Comparison of ENCODE assay signal across 22 mouse cellular contexts in genomic region chr1:60642761-60643160, GRCm38 (mm10).
A peak's percentile ranks its signal among the peaks of the same experiment; 100 is the strongest.
DNase-seq lines count a peak whose midpoint lies in the region; ATAC-seq and TF ChIP-seq lines count a peak whose summit lies in the region.
"Had no signal": no experiment of that assay in that cellular context is flagged by ENCODE, and none has a peak within 500 bp of the region (broad histone marks: within the 10 kb centered on the region; RNA-seq: fewer than 3 reads in every experiment).

No protein-coding gene starts in this region.

- H3K27ac ChIP-seq in intestine, embryonic 14.5 days (ENCODE audit: low read depth): no peak overlapping the region
- no peak overlapping the region for H3K27ac ChIP-seq in intestine, embryonic 16.5 days (ENCODE audit: low read length)
- no peak overlapping the region for H3K27ac ChIP-seq in thymus, adult 2 months (ENCODE audit: control insufficient read depth, insufficient read depth, low read length)
- H3K27ac ChIP-seq: forebrain, embryonic 10.5 days; forebrain, embryonic 13.5 days; heart, embryonic 10.5 days; hindbrain, embryonic 14.5 days; hindbrain, postnatal 0 days had no signal

- no peak overlapping the region for H3K4me2 ChIP-seq in intestine, embryonic 14.5 days (ENCODE audit: low read length)
- no peak overlapping the region for H3K4me2 ChIP-seq in intestine, embryonic 16.5 days (ENCODE audit: low read depth, low read length)
- H3K4me2 ChIP-seq: forebrain, embryonic 13.5 days; hindbrain, embryonic 14.5 days had no signal

- H3K9me3 ChIP-seq in intestine, embryonic 14.5 days (ENCODE audit: control insufficient read depth, low read length): no peaks in the 10 kb centered on the region
- H3K9me3 ChIP-seq in intestine, embryonic 16.5 days (ENCODE audit: control insufficient read depth, low read length): no peaks in the 10 kb centered on the region
- H3K9me3 ChIP-seq: forebrain, embryonic 10.5 days; forebrain, embryonic 13.5 days; heart, embryonic 10.5 days had no signal

- H3K27me3 ChIP-seq in intestine, embryonic 14.5 days (replicated peaks; ENCODE audit: control insufficient read depth, insufficient read depth, low read length): no peaks in the 10 kb centered on the region
- H3K27me3 ChIP-seq in intestine, embryonic 16.5 days (replicated peaks; ENCODE audit: control insufficient read depth, insufficient read depth, low read length): no peaks in the 10 kb centered on the region
- H3K27me3 ChIP-seq in thymus, adult 2 months (ENCODE audit: control insufficient read depth, insufficient read depth, low read length): no peaks in the 10 kb centered on the region
- H3K27me3 ChIP-seq: forebrain, embryonic 13.5 days had no signal

- H3K9ac ChIP-seq in intestine, embryonic 14.5 days (ENCODE audit: low read length): no peak overlapping the region
- no peak overlapping the region for H3K9ac ChIP-seq in intestine, embryonic 16.5 days (ENCODE audit: low read depth, low read length)
- H3K9ac ChIP-seq: forebrain, embryonic 13.5 days; hindbrain, embryonic 14.5 days had no signal

- 56% methylated on average over 3 of the region's 3 CpGs for WGBS in intestine, embryonic 14.5 days
- 45% methylated on average over 3 of the region's 3 CpGs for WGBS in intestine, embryonic 16.5 days
- 14% methylated on average over 3 of the region's 3 CpGs for WGBS in thymus, adult 2 months

- peak; percentile 91 for DNase-seq in heart, adult 11 months
- no peak for DNase-seq in heart, adult 9 months (ENCODE audit: low spot score in 2 of 2)
- peak; percentile 32 for DNase-seq in intestine, embryonic 14.5 days (ENCODE audit: low spot score)
- peak; percentile 43 for DNase-seq in thymus, postnatal 0 days (ENCODE audit: low spot score)
- DNase-seq in thymus, adult 2 months: no peak
- DNase-seq: adrenal gland, adult 8-10 months; adrenal gland, postnatal 25 days; cerebellum, adult 18-20 months; cerebellum, adult 9-10 months; cerebellum, postnatal 14 days; gastrocnemius, postnatal 10 days; gastrocnemius, postnatal 36 days; heart, postnatal 10 days had no signal

- H3K4me1 ChIP-seq in intestine, embryonic 14.5 days (replicated peaks; ENCODE audit: control insufficient read depth, insufficient read depth, low read length): no peaks in the 10 kb centered on the region
- H3K4me1 ChIP-seq in intestine, embryonic 16.5 days (ENCODE audit: control insufficient read depth, insufficient read depth, low read length): no peaks in the 10 kb centered on the region; the same call in 1 of the 2 replicates
- H3K4me1 ChIP-seq in thymus, adult 2 months (replicated peaks; ENCODE audit: control insufficient read depth, insufficient read depth, low read length): no peaks in the 10 kb centered on the region

- no peak overlapping the region for H3K4me3 ChIP-seq in intestine, embryonic 14.5 days (ENCODE audit: low read depth, low read length)
- no peak overlapping the region for H3K4me3 ChIP-seq in intestine, embryonic 16.5 days (ENCODE audit: low read length)
- H3K4me3 ChIP-seq in thymus, adult 2 months (ENCODE audit: control insufficient read depth, insufficient read depth, low read length): no peak overlapping the region
- H3K4me3 ChIP-seq: forebrain, embryonic 10.5 days; forebrain, embryonic 13.5 days; heart, embryonic 10.5 days had no signal

- no peak for ATAC-seq in intestine, embryonic 14.5 days (replicated peaks; ENCODE audit: low FRiP score, low TSS enrichment, low read depth)
- ATAC-seq in intestine, embryonic 16.5 days: no peak
- ATAC-seq: activated CD4-positive, CD25-positive, alpha-beta regulatory T cell, adult 4 months; forebrain, embryonic 13.5 days; forebrain, embryonic 16.5 days; hindbrain, postnatal 0 days; inflammation-experienced regulatory T-cells, adult 6 months had no signal

- TF ChIP-seq CTCF in thymus, adult 2 months (IDR thresholded peaks at IDR 0.05; ENCODE audit: borderline replicate concordance, control insufficient read depth, extremely low read depth, insufficient read depth, low read length, poor library complexity): no peak

- no peak for TF ChIP-seq POLR2A in thymus, adult 2 months (IDR thresholded peaks at IDR 0.05; ENCODE audit: control insufficient read depth, extremely low read depth, insufficient read depth, low read length, poor library complexity)

- no peaks in the 10 kb centered on the region for H3K36me3 ChIP-seq in intestine, embryonic 14.5 days (ENCODE audit: control insufficient read depth, insufficient read depth, low read length)
- no peaks in the 10 kb centered on the region for H3K36me3 ChIP-seq in intestine, embryonic 16.5 days (ENCODE audit: control insufficient read depth, insufficient read depth, low read length)
- H3K36me3 ChIP-seq in thymus, adult 2 months (ENCODE audit: control insufficient read depth, insufficient read depth, low read length): no peaks in the 10 kb centered on the region
- H3K36me3 ChIP-seq: forebrain, embryonic 10.5 days; heart, embryonic 10.5 days had no signal

Comparison
In these comparisons a context has a peak if more than half of its experiments do, and no peak if none do; other contexts are left out.
1. DNase-seq: peak in heart, adult 11 months (single experiment), intestine, embryonic 14.5 days (single experiment) and thymus, postnatal 0 days (single experiment); none in heart, adult 9 months (0 of 2) and thymus, adult 2 months (single experiment).